Mouse (Mus musculus): Measurements from ENCODE around the gene Ptprn2.

Ptprn2 gene

GRCm38 (mm10) chr12:117115254-117115865 is 629.8 kb downstream of the Ptprn2 start:
- DNase-seq (ENCODE audit: low read depth in 1 of 2, low spot score in 2 of 2), result no peak

GRCm38 (mm10) chr12:117127078-117127477 is 641.6 kb downstream of the Ptprn2 start:
- no peak for DNase-seq (ENCODE audit: low read depth in 1 of 2, low spot score in 2 of 2)

DNA sequence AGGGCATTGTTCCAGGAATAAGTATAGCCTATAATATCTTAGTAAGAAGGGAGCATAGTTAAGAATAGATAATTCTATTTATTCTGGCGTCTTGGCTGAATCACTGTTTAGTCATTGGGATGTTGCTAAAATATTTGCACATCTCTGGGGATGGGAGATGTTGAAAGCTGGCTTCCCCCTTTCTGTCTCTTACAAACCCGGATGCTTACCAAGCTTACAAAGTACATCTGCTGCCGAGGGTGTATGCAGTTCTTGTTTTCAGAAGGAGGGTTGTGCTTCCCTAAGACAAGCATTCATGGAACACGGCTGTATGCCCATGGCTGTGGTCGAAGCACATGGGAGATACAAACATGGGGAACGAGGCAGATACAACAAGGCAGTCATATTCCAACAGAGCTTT is 642.0 kb downstream of the Ptprn2 start:
- no peak for DNase-seq (ENCODE audit: low read depth in 1 of 2, low spot score in 2 of 2)

DNA sequence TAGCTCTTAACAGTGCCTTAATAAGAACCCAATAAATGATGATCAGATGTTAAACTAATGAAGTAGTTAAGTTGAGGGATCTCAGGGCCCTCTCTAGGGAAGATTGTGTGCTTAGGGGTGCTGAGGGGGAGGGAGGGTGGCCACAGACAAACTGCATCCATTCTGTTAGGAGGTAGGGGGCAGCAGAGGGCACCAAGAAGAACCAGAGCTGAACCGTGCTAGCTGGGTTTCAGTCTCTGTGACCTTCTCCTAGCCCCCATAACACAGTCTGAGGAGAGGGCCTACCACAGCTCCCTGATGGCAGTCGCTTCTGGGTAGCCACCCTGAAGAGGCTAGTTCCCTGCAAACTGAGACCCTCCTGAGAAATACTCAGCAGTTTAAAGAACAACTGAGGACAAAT is 646.6 kb downstream of the Ptprn2 start:
- DNase-seq (ENCODE audit: low read depth in 1 of 2, low spot score in 2 of 2), result no peak

GRCm38 (mm10) chr12:117135205-117135604 is 649.7 kb downstream of the Ptprn2 start:
- no peak for DNase-seq (ENCODE audit: low read depth in 1 of 2, low spot score in 2 of 2)

- DNase-seq (ENCODE audit: low read depth in 1 of 2, low spot score in 2 of 2), result no peak
These were observed 651.0 kb downstream of the Ptprn2 start for GRCm38 (mm10) chr12:117136472-117137010.

GRCm38 (mm10) chr12:117140901-117141300 is 655.4 kb downstream of the Ptprn2 start:
- no peak for DNase-seq (ENCODE audit: low read depth in 1 of 2, low spot score in 2 of 2)

- DNase-seq (ENCODE audit: low read depth in 1 of 2, low spot score in 2 of 2), result no peak
These were observed 655.9 kb downstream of the Ptprn2 start for GRCm38 (mm10) chr12:117141394-117141793.

- DNase-seq (ENCODE audit: low read depth in 1 of 2, low spot score in 2 of 2), result no peak
These were observed 663.7 kb downstream of the Ptprn2 start for GRCm38 (mm10) chr12:117149176-117149575.

GRCm38 (mm10) chr12:117150611-117151395 is 665.3 kb downstream of the Ptprn2 start:
- DNase-seq (ENCODE audit: low read depth in 1 of 2, low spot score in 2 of 2), result no peak

GRCm38 (mm10) chr12:117151611-117152010 is 666.1 kb downstream of the Ptprn2 start:
- DNase-seq (ENCODE audit: low read depth in 1 of 2, low spot score in 2 of 2), result no peak

GRCm38 (mm10) chr12:117152366-117153165 is 667.0 kb downstream of the Ptprn2 start:
- no peak for DNase-seq (ENCODE audit: low read depth in 1 of 2, low spot score in 2 of 2)

GRCm38 (mm10) chr12:117153166-117153480 is 667.6 kb downstream of the Ptprn2 start:
- DNase-seq (ENCODE audit: low read depth in 1 of 2, low spot score in 2 of 2), result no peak

- DNase-seq (ENCODE audit: low read depth in 1 of 2, low spot score in 2 of 2), result no peak
These were observed 668.3 kb downstream of the Ptprn2 start for GRCm38 (mm10) chr12:117153671-117154355.

DNA sequence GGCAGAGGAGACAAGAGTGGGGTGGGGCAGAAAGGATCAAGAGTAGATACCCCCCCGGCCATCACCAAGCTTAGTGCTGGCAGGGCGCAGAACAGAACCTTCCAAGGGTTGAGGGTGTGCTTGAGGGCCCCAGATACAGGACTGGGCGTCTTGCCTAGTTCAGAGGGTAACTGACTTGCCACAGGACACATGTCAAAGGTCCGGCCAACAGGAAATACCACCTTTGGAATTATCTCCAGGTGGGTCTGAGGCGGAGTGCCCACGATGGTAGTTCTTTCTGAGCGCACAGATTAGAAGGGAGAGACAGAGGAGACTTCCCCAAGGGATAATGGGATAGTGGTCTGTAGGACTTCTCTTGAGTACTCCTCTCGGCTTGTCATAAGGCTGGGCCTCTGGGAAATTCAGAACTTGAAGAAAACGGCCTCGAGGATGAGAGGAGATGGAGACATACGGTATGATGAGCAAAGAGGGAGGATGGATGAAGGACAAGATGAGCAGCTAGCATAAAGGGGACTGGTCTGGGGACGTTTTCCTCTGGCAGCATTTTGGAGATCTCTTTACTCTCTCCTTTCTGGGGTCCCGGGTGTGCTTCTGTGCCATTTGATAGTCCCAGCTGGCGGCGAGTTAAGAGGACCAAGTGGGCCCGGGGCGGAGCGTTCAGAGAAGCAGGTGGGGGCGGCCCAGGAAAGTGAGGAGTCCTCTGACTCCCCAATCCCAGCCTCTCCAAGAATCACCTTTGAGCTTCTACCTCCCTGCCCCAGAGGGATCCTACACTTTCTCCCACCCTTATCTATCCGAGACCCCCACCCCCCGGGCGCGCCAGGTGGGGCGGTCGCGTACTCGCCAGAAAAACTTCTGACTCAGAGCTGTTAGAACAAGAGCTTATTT is 669.1 kb downstream of the Ptprn2 start:
- no peak for DNase-seq (ENCODE audit: low read depth in 1 of 2, low spot score in 2 of 2)

DNA sequence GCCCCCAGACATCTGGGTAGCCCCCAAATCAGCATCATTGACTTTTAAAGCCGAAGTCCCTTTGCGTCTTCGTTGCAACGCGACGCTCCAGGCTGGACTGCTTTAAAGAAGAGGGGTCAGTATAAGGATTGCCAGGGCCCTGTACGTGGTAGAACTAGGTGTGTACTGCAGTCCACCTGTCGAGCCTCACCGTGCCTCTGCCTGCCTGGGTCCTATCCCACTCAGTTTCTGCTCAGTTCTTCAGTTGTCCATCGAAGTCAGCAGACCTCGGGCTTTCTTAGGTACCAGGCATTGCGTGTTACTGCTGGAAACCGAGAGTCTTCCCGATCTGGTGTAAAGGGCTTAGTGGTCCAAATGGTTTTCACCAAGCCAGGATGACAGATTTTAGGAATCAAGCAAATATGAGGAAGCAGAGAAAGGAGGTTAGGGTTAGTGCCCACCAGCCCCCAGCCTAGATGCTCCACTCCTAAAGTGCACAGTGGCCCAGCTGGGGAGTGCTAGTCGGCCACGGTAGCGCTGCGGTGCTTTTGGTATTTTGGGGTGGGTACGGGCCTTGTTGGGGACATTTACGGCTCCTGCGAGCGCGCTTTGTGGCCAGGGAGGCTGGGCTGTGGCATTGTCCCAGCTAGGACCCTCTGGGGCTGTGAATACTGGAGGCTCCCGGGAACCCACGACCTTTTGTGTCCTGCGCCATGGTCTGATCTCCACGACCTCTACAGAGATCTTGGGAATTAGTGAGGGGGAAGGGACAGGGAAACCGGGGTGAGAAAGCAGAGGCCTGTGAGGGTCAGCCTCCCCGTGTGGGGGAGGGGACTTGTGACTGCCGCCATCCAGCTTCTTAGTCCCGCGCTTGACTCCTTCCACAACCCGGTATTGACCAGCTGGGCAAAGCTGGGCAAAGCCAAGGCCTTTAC is 670.0 kb downstream of the Ptprn2 start:
- DNase-seq (ENCODE audit: low read depth in 1 of 2, low spot score in 2 of 2), result no peak

DNA sequence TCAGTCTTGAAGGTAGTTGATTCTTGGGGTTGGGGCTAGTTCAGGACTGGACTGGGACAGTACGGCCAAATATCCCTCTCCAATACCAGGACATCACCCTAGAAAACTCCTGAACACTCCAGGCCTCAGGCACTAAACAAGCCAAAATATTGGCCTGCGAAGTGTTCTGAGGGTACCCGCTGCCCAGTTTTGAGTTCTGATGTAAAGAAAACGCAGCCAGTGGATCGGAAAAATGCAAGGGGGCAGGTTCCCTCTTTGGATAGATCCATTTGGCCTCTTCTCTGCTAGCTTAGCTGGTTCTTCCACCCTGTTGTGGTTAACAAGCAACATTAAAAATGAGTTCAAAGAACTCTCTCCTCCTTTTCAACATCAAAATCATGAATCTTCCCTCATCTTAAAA is 670.7 kb downstream of the Ptprn2 start:
- DNase-seq (ENCODE audit: low read depth in 1 of 2, low spot score in 2 of 2), result no peak

GRCm38 (mm10) chr12:117156786-117157185 is 671.3 kb downstream of the Ptprn2 start:
- DNase-seq (ENCODE audit: low read depth in 1 of 2, low spot score in 2 of 2), result no peak

GRCm38 (mm10) chr12:117157249-117157648 is 671.7 kb downstream of the Ptprn2 start:
- no peak for DNase-seq (ENCODE audit: low read depth in 1 of 2, low spot score in 2 of 2)
